Mouse (Mus musculus): Measurements from ENCODE around the gene Sh3pxd2b.

The Sh3pxd2b gene

DNA sequence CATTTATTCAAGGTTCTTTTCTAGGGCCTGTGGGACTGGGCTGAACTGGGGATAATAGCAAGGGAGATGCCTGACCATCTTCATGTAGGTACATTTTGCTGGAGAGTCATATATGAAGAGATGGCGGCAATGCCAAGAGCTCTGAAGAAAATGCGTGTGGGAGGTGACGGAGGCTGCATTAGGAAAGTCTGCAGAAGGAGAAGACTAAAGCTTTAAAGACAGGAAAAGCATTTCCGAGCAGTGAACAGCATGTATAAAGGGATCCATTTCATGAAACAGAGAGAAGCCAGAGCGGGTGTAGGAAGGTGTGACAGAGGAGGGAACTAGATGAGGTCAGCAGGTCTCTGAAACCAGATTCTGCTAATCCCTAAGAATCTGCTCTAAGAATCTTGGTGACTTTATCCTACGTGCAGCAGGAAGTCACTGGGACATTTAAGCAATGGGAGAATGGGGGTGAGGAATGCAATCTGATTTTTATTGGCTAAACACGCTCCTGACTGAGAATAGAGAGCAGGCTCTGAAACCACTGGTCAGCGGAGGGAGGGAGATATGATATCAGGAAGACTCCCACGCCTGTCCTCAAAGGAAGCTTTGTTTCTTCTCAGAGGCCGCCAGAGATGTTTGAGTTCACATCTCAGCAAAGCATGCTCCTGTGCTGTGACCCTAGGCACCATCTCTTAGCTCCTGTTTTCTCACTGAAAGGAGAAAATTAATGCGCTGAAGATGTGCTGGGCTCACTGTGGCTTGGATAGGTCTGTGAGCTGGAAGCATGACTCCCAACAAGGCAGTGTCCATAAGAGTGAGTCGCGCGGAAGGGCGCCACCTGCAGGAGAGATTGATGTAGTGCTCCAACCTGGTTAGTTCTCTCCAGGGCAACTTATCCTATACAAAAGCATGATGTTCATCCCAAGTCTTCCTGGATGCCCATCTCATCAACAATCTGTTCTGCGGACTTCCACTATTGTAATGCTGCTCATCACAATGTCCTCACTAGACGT, 6.8 kb upstream of the Sh3pxd2b start:
- no peak for DNase-seq (ENCODE audit: extremely low read depth, insufficient read length, low spot score)

DNA sequence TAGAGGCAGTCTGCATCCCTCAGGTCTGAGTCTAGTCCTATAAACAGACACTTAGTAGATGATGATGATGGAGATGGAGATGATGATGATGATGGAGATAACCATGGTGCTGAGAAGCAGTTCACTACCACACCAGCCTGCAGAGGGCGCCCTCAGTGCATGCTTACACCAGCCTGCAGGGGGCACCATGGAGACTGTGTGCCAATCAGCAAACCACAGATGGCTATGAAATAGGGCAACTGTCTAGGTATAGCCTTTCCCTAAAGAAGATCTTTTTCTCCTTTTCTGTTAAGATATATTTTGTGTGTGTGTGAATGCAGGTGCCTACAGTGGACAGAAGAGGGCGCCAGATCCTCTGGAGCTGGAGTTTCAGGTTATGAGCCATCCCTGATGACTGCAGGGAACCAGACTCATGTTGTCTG, 4.8 kb upstream of the Sh3pxd2b start:
- peak; percentile 39 for DNase-seq (ENCODE audit: extremely low read depth, insufficient read length, low spot score)

DNA sequence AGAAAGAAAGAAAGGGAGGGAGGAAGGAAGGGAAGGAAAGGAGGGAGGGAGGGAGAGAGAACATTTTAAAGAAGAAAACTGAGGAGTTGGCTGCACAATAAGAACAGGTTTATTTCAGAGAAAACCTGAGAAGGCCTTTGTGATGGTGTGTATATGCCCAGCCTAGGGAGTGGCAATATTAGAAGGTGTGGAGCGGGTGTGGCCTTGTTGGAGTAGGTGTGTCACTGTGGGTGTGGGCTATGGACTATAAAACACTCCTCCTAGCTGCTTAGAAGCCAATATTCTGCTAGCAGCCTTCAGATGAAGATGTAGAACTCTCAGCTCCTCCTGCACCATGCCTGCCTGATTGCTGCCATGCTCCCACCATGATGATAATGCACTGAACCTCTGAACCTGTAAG, 4.3 kb upstream of the Sh3pxd2b start:
- peak; percentile 34 for DNase-seq (ENCODE audit: extremely low read depth, insufficient read length, low spot score)

DNA sequence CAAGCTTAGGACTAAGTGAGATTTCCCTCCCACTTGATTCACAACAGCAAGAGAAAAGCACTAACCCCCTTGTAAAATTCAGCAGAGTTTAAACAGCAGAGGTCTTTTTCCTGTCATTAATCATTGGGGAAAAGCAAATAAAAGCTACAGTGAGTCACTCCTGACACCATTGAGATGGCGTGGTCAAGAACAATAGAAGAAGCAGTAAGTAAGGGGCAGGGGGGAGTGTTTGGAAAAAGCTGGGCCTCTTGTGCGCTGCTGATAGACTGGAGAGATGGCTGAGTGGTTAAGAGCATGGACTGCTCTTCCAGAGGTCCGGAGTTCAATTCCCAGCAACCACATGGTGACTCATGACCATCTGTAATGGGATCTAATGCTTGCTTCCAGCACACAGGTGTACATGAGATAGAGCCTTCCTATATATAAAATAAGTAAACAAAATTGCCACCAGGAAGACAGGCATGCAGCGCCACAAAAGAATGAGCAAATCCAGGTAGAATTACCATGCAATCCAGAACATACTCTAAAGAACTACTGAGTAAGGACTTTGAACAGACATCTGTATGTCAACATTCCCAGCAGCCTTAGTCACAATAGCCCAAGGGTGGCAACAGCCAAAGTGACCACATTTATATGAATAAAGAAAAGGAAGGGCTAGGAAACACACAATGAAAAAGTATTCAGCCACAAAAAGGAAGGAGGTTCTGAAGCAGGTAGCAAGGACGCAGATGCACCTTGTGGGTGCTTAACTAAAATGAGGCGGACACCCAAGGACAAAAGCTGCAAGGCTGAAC, 1.9 kb upstream of the Sh3pxd2b start:
- peak; percentile 55 for DNase-seq (ENCODE audit: extremely low read depth, insufficient read length, low spot score)

DNA sequence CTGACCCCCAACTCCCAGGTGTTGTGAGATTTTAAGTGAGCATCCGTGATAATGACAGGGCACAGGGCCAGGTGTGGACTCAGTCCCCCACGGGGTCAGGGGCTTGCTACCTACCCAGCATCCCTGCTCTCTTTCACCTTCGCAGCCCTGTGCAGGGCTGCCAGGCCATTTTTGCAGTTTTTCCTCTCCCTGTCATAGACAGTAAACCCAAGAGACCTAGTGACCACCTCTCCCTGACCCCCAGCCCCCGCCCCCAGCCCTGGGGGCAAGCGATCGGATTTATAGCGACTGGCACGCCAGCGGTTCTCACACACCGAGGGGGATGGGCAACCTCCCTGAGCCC, 385 bp upstream of the Sh3pxd2b start:
- DNase-seq (ENCODE audit: extremely low read depth, insufficient read length, low spot score) = no peak

DNA sequence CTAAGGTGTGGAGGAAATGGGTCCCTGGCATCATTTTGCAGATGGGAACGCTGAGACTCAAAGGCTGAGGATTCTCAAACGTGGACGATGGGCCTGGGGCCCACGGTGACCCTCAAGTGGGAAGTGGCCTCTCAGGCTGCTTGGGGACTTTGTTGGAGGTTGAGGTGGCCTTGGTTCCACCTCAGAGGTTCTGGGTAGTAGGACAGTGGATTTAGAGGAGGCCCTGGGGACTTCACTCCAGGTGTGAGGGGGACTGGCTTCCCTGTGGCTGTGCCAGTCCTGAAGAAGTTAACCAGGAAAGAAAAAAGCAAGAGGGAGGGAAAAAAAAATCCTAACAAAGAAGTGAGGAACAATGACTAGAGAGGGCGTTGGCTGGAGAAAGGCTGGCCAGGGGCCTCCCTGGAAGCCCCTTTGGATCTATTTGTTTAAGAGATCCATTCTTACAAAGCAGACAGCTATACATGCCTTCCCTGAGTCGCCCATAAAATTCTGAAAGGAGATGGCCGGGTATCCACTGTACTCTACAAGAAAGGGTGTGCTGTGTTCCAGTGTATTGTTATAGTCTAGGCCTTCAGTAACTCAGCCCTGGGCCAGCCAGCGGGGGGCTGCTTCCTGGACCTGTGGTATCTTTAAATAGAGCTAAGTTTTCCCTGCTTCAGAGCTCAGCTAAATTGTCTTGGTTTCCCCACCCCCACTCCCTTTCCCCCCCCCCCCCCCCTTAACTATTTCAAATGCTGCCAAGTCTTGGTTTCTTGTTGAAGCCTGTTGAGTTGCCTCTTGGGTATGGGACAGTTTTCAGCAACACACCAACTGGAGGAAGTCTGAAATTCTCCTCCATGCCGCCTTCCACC, 1.0 kb downstream of the Sh3pxd2b start:
- DNase-seq (ENCODE audit: extremely low read depth, insufficient read length, low spot score) = no peak

DNA sequence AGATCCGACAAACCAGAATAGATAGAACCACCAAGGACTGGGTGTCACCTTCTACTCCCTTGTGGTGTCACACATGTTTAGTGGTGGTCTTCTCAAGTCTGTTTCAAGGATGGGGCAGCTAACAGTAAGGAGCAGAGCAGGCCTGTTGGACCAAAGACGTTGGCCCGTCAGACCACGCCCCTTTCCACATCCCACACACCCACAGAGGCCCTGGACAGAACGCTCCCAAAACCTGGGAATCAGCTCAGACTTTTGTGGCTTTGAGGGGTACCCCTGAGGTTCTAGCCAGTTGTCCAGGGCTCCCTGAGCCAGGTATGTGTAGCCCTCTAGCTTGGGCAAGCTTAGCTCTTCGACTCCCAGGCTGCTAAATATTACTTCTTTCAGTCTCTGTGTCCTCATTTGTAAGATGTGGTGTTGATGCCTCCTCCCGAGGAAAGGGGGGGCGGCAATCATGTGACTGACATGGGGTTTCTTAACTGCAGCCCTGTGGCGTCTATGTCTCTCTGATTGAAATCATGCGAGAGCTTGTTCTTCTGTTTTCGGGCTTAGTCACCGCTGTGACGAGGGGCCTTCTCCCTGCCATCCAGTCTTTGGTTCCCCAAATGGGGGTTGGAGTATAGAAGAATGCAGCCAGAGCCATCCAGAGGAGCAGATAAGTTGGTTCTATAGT, 1.8 kb downstream of the Sh3pxd2b start:
- peak; percentile 67 for DNase-seq (ENCODE audit: extremely low read depth, insufficient read length, low spot score)

DNA sequence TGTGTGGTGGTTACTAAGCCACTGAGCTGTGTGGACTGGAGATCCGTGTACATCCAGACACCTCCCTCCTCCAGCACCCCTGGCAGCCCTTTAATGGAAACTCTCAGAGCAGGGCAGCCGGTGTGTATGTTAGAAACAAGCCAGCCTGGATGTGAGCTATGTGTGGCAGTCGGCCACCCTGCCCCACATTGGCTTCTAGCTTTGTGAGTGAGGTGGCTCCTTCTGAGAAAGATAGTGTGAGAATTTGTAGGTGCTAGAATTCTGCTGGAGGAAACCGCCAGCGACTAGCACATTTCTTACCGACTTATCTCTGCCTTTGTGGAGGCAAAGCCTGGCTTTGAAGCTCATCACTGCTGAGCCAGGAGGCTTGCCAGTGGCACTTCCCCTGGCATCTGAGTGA, 5.3 kb downstream of the Sh3pxd2b start:
- DNase-seq (ENCODE audit: extremely low read depth, insufficient read length, low spot score) = no peak

DNA sequence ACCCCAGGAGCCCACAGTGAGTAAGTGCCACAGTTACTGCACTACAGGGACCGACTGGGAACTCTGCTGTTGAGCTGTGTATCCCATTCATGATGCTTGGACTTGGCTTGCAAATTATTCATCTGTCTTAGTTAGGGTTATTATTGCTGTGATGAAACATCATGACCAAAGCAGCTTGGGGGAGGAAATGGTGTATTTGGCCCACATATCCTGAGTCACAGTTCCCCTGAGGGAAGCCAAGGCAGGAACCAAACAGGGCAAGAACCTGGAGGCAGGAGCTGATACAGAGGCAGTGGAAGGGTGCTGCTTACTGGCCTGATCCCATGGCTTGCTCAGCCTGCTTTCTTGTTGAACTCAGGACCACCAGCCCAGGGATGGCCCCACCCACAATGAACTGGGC, 7.8 kb downstream of the Sh3pxd2b start:
- DNase-seq (ENCODE audit: extremely low read depth, insufficient read length, low spot score) = peak; percentile 69

DNA sequence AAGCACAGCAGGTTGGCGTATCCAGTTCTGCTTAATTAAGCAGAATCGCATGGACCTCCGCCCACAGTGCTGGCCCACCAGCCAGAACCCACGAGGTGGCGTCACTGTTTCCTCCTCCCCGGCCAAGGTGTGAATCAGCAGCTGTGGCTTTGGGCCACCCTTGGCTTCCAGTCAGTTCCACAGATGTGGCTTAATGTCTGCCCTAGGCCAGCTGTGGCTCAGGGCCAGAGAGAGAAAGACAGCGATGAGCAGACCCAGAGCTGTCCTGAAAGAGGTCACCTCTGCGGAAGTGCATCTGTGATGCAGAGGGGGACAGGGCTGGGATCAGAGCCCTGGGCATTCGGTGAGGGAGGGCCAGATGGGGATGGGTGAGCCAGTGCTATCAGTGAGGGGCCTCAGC, 10.1 kb downstream of the Sh3pxd2b start:
- peak; percentile 92 for DNase-seq (ENCODE audit: extremely low read depth, insufficient read length, low spot score)

DNA sequence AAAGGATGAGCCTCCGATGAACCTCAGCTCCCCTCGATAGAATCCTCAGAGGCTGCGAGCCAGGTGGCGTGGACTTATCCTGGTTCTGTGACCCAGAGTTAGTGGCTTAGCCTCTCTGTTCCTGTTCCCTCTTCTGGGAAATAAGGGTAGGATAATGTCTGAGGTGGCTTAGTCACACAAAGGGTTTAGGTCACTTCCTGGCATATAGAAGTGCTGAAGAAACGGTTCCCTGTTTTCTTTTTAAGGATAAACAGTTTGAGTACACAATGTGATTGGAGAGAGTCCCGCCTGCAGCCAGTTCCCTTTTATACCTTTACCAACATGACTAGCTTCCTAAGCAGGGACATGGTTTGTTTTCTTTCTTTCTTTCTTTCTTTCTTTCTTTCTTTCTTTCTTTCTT, 10.8 kb downstream of the Sh3pxd2b start:
- peak; percentile 48 for DNase-seq (ENCODE audit: extremely low read depth, insufficient read length, low spot score)

DNA sequence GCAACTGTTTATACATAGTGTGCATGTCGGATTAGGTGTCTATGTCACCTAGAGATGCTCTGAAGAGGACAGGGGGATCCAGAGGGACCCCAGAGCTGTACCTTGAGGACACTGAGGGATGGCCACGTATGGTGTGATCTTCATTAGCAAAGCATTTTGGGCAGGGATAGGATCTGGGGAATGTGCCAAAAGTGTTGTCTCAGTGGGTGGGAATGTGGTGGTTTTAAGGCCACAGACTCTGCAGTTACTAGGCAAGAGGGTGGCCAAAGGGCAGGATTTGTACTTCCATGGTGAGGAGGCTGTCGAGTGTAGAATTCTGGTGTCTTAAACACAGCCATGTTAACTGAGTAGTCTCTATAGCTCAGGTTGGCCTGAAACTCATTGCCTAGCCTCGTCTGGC, 11.9 kb downstream of the Sh3pxd2b start:
- DNase-seq (ENCODE audit: extremely low read depth, insufficient read length, low spot score) = peak; percentile 72

DNA sequence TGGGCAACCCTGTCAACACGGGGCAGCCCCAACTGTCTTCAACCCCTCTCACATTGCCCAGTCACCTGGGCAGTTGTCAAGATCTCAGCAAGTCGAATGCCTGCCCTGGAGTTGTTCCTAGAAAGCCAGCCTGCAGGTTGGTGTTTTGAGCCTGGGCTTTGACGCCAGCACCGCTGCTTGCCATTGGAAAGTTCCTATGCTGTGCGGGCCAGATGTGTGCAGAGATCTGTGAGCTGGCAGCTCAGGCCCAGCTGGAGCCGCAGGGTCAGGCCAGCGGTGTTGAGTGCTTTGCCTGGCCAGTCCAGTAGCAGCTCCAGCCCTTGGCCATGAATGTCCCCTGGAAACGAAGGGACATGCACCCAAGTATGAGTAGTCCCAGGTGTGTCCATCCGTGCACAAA, 14.2 kb downstream of the Sh3pxd2b start:
- no peak for DNase-seq (ENCODE audit: extremely low read depth, insufficient read length, low spot score)

DNA sequence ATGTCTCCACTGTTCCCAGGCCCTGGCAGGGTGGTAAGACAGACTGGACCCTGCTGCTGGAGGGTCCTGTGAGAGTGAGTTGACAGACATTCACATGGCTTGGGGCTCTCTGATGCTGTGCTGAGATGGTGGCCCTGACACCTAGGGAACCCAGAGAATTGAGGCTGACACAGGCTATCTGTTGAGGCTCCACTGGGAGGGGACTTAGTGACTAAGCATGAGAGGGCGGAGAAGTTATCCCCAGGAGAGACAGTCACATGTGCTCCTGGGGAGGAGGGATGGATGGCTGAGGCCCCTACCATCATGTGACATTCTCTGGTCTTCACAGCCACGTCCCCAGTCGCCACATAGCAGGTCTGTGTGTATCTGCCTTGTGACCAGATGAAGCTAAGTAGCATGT, 15.6 kb downstream of the Sh3pxd2b start:
- no peak for DNase-seq (ENCODE audit: extremely low read depth, insufficient read length, low spot score)

DNA sequence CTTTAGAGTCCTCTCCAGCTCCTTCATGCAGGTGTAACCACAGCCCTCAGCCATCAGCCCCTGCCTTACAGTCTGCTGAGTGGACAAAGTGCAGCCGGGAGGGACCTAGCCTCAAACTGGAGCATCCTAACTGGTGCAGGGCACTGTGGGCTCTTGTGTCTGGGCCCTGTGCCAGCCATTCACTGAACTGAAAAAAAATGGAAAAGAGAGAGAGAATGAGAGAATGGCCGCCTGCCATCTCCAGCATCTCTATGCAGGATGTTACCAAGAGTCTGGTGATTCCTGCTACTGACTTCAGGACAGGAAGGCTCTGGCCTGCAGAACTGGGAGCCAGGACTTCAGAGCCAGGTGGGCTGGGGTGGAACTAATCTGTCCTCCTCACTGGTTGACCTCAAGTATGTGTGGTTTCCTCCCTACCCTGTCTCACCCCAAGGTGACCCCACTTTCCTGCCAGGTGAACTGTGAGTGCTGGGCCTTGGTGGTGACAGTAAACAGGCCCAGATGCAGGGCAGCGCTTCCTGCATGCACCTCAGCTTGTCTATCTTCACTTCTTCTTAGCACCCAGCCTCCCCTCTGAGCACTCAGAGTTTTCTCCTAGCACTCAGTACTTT, 16.1 kb downstream of the Sh3pxd2b start:
- peak; percentile 79 for DNase-seq (ENCODE audit: extremely low read depth, insufficient read length, low spot score)

DNA sequence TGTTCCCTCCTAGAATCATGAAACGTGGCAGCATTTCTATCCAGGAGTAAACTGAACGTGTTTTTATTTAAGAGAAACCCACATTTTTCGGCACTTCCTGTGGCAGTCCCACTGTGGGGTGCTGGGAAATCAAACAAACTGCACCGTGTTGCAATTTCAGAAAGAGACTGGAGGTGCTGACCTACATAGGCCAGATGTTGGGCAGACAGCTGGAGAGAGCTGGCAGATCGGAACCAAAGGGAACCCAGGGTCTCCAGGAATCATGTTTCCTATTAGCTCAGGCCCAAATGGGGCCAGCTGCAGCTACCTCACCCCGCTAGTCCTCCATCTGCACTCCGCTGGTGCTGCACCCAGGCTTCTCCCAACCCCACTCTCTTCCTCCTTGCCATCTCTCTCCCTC, 16.8 kb downstream of the Sh3pxd2b start:
- no peak for DNase-seq (ENCODE audit: extremely low read depth, insufficient read length, low spot score)

DNA sequence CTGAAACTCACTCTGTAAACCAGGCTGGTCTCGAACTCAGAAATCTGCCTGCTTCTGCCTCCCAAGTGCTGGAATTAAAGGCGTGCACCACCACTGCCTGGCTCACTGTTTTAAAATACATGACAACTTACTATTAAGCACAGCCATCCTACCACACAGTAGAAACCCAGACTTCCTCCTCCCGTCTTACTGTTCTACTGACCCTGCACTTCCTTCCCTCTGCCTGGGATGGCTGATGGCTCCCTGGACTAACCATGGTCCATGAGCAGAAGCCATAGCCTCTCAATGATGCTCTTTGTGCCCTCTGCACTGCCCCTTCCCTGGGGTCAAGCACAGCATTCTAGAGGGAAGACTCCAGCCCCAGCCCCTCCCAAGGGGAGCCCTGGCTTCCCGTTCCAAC, 17.9 kb downstream of the Sh3pxd2b start:
- DNase-seq (ENCODE audit: extremely low read depth, insufficient read length, low spot score) = no peak

DNA sequence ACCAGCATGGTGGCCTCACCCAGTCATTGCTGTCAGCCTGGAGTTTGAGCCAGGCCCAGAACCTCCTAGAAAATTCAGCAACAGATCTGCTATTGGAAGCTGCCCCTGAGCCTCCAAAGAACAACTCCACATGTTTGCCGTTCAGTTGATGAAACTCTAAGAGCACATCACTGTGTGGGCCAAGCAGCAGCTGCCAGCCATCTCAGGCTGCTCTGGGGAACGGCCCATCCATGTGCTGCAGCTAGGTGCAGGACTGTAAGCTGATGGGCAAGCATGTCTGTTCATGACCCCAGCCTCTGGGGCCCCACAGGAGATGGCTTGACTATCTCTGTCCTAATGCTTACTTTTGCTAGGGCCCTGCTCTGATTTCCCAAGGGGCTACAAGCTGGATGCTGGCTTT, 19.4 kb downstream of the Sh3pxd2b start:
- DNase-seq (ENCODE audit: extremely low read depth, insufficient read length, low spot score) = no peak

DNA sequence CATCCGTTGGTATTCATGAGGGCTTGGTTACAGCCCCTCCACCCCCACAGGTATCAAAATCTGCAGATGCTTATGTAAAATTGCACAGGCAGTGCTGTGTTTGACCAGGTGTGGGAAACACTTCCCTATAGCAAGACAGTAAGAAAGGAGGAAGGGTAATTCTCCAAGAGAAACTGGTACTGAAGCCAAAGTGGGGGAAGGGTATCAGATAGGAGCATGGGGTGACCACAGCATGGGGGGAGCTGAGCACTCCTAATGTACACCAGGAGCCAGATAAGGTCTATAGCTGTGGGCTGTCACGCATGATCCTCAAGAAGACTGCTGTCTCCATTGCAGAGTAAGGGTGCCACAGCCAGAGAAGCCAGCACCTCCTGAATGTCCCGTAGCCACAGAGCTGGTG, 21.4 kb downstream of the Sh3pxd2b start:
- DNase-seq (ENCODE audit: extremely low read depth, insufficient read length, low spot score) = no peak

DNA sequence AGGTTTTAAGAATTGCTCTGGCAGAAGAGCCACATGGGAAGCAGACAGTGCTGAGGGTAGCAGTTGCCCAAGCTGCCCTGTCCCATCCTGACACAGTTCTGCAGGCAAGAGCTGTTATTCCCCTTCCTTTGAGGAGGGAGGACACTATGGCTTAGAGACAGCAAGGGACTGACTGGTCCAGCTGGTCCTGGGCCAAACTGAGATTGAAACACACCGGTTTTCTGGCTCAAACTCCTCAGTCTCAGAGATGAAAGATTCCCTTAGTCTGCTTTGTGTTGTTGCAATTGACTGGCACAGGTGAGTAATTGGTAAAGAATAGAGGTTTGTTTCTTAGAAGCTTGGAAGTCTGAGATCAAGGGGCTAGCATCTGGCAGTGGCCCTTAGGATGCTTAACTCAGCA, 23.3 kb downstream of the Sh3pxd2b start:
- no peak for DNase-seq (ENCODE audit: extremely low read depth, insufficient read length, low spot score)

Data from 3134 (cell line).